In genomic region chr5:122176398-122176797, GRCm38 (mm10) we compare ENCODE assay signal across 8 mouse cellular contexts. TPM values are rescaled to one million over a fixed set of nuclear protein-coding genes. Genes with fewer than 3 reads are reported as not detected.
DNase-seq lines count a peak whose midpoint lies in the region; ATAC-seq and TF ChIP-seq lines count a peak whose summit lies in the region.

No protein-coding gene starts in this region.

- H3K36me3 ChIP-seq in liver, embryonic 14.5 days (replicated peaks; ENCODE audit: control insufficient read depth, insufficient read depth, low read depth) = peaks cover 39% of the 10 kb centered on the region

- ATAC-seq in common myeloid progenitor, adult 5-6 weeks (replicated peaks; ENCODE audit: low read depth, poor library complexity, severe bottlenecking) = peak; percentile 87
- peak; percentile 55; the same call in 1 of the 2 replicates for ATAC-seq in liver, embryonic 14.5 days (ENCODE audit: insufficient read depth)

- H3K27ac ChIP-seq in liver, embryonic 14.5 days = no peak overlapping the region

- peak; percentile 53 to 65 for DNase-seq in layer of hippocampus, postnatal 10 days (ENCODE audit: low spot score in 2 of 2)
- no peak for DNase-seq in layer of hippocampus, adult 9-11 months
- DNase-seq in Muller cell, postnatal 12 days (ENCODE audit: inconsistent ontology term) = peak; percentile 36
- peak; percentile 15 for DNase-seq in heart, postnatal 25 days (ENCODE audit: low spot score)
- peak in 1 of 3 experiments; percentile 30 for DNase-seq in liver, embryonic 14.5 days (ENCODE audit: low read depth in 3 of 3, low spot score in 3 of 3)
- peak; percentile 72 for DNase-seq in retina, embryonic 14.5 days (ENCODE audit: low spot score)
- no peak for DNase-seq in right cerebral cortex, postnatal 25 days

- TF ChIP-seq EP300 in liver, embryonic 14.5 days (IDR thresholded peaks at IDR 0.05; ENCODE audit: low read depth) = no peak

- no peak overlapping the region for H3K4me2 ChIP-seq in liver, embryonic 14.5 days (ENCODE audit: low read depth)

- 50% methylated on average over 1 of the region's 1 CpGs for WGBS in liver, embryonic 14.5 days (ENCODE audit: insufficient replicate concordance)

- intact Hi-C loops in heart, postnatal 25 days (cut with DNase I) = loop anchor here (1.0 kb wide), 1 partner anchor 45 kb away; no protein-coding TSS in a partner anchor

- H3K9me3 ChIP-seq in liver, embryonic 14.5 days (ENCODE audit: control insufficient read depth, low read length) = no peaks in the 10 kb centered on the region

- no peak overlapping the region for H3K4me3 ChIP-seq in liver, embryonic 14.5 days (ENCODE audit: insufficient read depth in 1 of 2, low read depth in 2 of 2, low read length in 2 of 2)

- no peaks in the 10 kb centered on the region; a peak in 1 of 4 replicates for H3K4me1 ChIP-seq in liver, embryonic 14.5 days (replicated peaks; ENCODE audit: control insufficient read depth in 2 of 2, insufficient read depth in 2 of 2, low read length in 1 of 2)

- peak; percentile 76 for TF ChIP-seq CTCF in liver, embryonic 14.5 days (IDR thresholded peaks at IDR 0.05; ENCODE audit: low read depth)

- no peak overlapping the region for H3K9ac ChIP-seq in liver, embryonic 14.5 days (replicated peaks)

- H3K27me3 ChIP-seq in liver, embryonic 14.5 days (ENCODE audit: control insufficient read depth, insufficient read depth, low read length) = no peaks in the 10 kb centered on the region

RNA-seq across cellular contexts. Expression of gene Ppp1cc, which starts 18.3 kb away (rescaled TPM):
- 100 to 1,000 TPM; 190 to 196 TPM for total RNA-seq in layer of hippocampus, postnatal 10 days (2021)
- total RNA-seq in common myeloid progenitor, adult 5-6 weeks (2017) = 207 and 220 TPM in 2 replicates
- total RNA-seq in heart, postnatal 25 days (2021) = 100 to 1,000 TPM; 113 to 128 TPM
- 84.5 and 119 TPM in 2 replicates for polyA plus RNA-seq in liver, embryonic 14.5 days (2012; rRNA removed)
- 139 and 165 TPM in 2 replicates for polyA plus RNA-seq in liver, embryonic 14.5 days (2014; fragmentation: Nextera tagmentation; extraction: Ambion mirVana)

RNA-seq across cellular contexts. Expression of gene Hvcn1, which starts 30.2 kb away (rescaled TPM):
- 1 to 10 TPM; 2.6 to 2.8 TPM for total RNA-seq in layer of hippocampus, postnatal 10 days (2021)
- 9.2 and 9.3 TPM in 2 replicates for total RNA-seq in common myeloid progenitor, adult 5-6 weeks (2017)
- total RNA-seq in heart, postnatal 25 days (2021) = 1 to 10 TPM in 1 of 2 experiments, under 1 TPM in 1; 0.81 to 1.1 TPM
- 1.2 and 1.3 TPM in 2 replicates for polyA plus RNA-seq in liver, embryonic 14.5 days (2012; rRNA removed)
- 1.5 and 1.6 TPM in 2 replicates for polyA plus RNA-seq in liver, embryonic 14.5 days (2014; fragmentation: Nextera tagmentation; extraction: Ambion mirVana)

RNA-seq across cellular contexts. Expression of gene Ccdc63, which starts 35.8 kb away (rescaled TPM):
- total RNA-seq in layer of hippocampus, postnatal 10 days (2021) = 1 to 10 TPM in 1 of 2 experiments, under 1 TPM in 1; 0.78 to 1.8 TPM
- 0.14 and 1.4 TPM in 2 replicates for total RNA-seq in common myeloid progenitor, adult 5-6 weeks (2017)
- total RNA-seq in heart, postnatal 25 days (2021) = not detected
- polyA plus RNA-seq in liver, embryonic 14.5 days (2012; rRNA removed) = 0.01 and 0.13 TPM in 2 replicates
- polyA plus RNA-seq in liver, embryonic 14.5 days (2014; fragmentation: Nextera tagmentation; extraction: Ambion mirVana) = not detected in 2 replicates

Comparison
In these comparisons a context has a peak if more than half of its experiments do, and no peak if none do; other contexts are left out.
1. DNase-seq: peak in layer of hippocampus, postnatal 10 days (2 of 2), Muller cell, postnatal 12 days (single experiment), heart, postnatal 25 days (single experiment) and retina, embryonic 14.5 days (single experiment); none in layer of hippocampus, adult 9-11 months (single experiment) and right cerebral cortex, postnatal 25 days (single experiment).